Mouse (Mus musculus) bone marrow, adult 2 months (tissue): ENCODE measurements around the gene E130114P18Rik. TPM values are rescaled to one million over a fixed set of nuclear protein-coding genes. Genes with fewer than 3 reads are reported as not detected.

Source experiments
- H3K27ac ChIP-seq: fragments of 200-500 bp; 2 replicates; pipeline ENCODE4 v1.5.1; 2012; ENCODE audit warnings: low read depth, mild to moderate bottlenecking, control low read depth, inconsistent platforms, low read length; ENCODE audit not compliant: control insufficient read depth, poor library complexity, insufficient read depth
- H3K4me1 ChIP-seq: fragments of 200-500 bp; 2 replicates; pipeline ENCODE4 v1.6.1; 2011; ENCODE audit warnings: low read length; ENCODE audit not compliant: control insufficient read depth, insufficient read depth
- H3K4me3 ChIP-seq: fragments of 200-500 bp; replicated peaks from 2 replicates; pipeline ENCODE3; 2011; ENCODE audit warnings: mild to moderate bottlenecking, low read depth, low read length, control low read depth; ENCODE audit not compliant: control insufficient read depth
- CTCF ChIP-seq: fragments of 200-500 bp; IDR thresholded peaks from 2 replicates; pipeline ENCODE4 v1.5.1; 2011; ENCODE audit warnings: low read length, control low read depth; ENCODE audit not compliant: control insufficient read depth, insufficient read depth
- POLR2A ChIP-seq: fragments of 200-500 bp; IDR thresholded peaks from 2 replicates; pipeline ENCODE4 v1.6.1; 2011; ENCODE audit warnings: low read depth, mild to moderate bottlenecking, control low read depth, low read length, borderline replicate concordance; ENCODE audit not compliant: control insufficient read depth
- WGBS: fragments of 180-500 bp; shearing (Covaris S2); methylation state at CpG from one replicate; pipeline ENCODE4 v1.1.7; 2018; 5-methylcytosine and 5-hydroxymethylcytosine counted together
- polyA plus RNA-seq: library from polyadenylated mRNA; stranded (reverse); fragments of >200 nt; gene quantifications from 2 replicates; pipeline ENCODE4 v1.2.4, GENCODE M21; 2011; ENCODE audit warnings: low replicate concordance; ENCODE audit not compliant: missing spikeins, insufficient read depth, insufficient read length

Gene E130114P18Rik
- polyA plus RNA-seq: not detected in 2 replicates

DNA sequence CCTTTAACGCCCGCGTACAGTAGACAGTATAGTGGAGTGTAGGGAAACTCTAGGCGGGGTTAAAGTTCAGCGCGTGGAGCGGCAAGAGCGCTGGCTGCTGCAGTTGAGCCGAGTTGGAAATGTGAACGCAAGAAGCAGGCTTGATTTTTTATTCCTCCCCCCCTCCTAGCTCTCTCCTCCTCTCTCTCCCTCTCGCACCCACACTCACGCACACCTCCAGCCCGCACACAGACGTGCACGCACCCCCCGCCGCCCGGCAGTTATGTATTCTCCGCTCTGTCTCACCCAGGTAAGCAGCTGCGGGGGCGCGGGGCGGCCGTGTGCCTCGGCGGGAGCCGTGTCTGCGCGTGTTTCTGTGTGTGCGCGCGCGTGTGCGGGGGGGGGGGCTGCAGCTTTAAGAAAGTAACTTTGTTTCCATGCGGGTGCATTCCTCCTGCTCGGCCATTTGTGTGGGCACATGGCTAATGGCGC, at the start of gene E130114P18Rik:
Gene E130114P18Rik, minus strand, starts transcription at position 373 of the 471 bp plus-strand sequence.
- H3K27ac ChIP-seq: peak within 1 kb of the TSS; percentile 78; the same call in 1 of the 2 replicates

DNA sequence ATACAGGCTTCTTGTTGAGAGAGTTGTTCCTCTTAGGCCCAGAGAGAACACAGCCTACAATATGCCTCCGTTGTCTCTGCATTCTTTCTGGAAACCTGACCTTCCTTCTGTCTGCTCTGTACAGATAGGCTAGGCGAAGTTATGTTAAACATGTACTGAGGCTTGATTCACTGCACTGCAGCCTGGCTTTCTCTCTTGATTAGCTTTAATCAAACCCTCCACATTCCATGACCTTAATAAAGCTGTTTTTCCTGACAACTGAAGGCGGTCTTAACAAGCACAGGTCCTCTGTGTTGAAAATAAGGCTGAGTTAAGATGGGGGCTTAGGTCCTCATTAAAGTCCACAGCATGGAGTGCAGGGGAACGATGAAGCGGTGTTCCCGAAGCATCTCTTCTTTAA, 49.2 kb upstream of the E130114P18Rik start:
- H3K27ac ChIP-seq: no peak overlapping the region
- TF ChIP-seq POLR2A (no peak), CTCF (no peak)
- H3K4me3 ChIP-seq: no peak overlapping the region
- H3K4me1 ChIP-seq: no peaks in the 10 kb centered on the region; the same call in 1 of the 2 replicates
- WGBS: 78% methylated on average over 6 of the region's 6 CpGs

More for the DNA sequence above, at the start of gene E130114P18Rik:
- TF ChIP-seq POLR2A: 0 out of 2 replicates have a peak, but pooled peaks have one; percentile 22
- TF ChIP-seq CTCF: no peak
- Histone ChIP-seq H3K4me3 (peak within 1 kb of the TSS; percentile 81), H3K4me1 (no peaks in the 10 kb centered on the region; the same call in none of the 2 replicates)
- WGBS: under 1% methylated on average over 37 of the region's 37 CpGs

DNA sequence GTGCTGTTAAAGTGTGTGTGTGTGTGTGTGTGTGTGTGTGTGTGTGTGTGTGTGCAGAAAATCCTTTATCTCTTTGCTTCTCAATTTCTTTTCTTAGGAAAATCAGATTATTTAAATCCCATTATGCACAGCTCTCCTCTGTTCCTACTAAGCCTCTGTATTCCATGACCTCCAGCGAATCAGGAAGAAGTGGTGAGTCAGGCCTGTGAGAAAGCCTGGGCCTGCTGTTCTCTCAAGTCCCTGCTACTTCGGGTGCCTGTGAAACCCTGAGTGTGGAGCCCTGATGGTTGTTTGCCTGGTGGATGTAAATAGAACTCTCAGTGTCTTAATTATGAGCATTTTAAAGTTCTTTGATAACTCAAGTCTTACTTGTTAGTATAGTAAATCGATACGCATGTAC, 48.0 kb upstream of the E130114P18Rik start:
- 91% methylated on average over 4 of the region's 4 CpGs for WGBS
- TF ChIP-seq CTCF (no peak), POLR2A (no peak)

DNA sequence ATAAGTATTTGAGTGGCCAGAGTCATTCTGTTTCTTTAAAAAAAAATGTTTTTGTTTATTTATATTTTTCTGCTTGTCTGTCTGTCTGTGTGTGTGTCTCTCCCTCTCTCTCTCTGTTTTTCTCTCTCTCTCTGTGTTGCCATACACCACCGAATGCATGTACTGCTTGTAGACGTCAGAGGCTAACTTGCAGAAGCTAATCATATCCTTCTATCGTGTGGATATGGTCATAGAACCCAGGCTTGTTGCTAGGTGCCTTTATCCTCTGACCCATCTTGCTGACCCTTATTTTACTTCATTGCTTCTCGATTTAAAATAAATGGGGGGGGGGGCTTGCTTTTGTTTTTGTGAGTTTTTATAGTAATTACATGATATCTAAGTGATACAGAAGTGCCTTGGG, 47.6 kb upstream of the E130114P18Rik start:
- no peak overlapping the region for H3K27ac ChIP-seq
- TF ChIP-seq POLR2A (no peak), CTCF (no peak)
- no peak overlapping the region for H3K4me3 ChIP-seq
- 79% methylated on average over 4 of the region's 4 CpGs for WGBS
- H3K4me1 ChIP-seq: no peaks in the 10 kb centered on the region; the same call in 1 of the 2 replicates

More for the DNA sequence above, 48.0 kb upstream of the E130114P18Rik start:
- Histone ChIP-seq H3K4me1 (no peaks in the 10 kb centered on the region; the same call in 1 of the 2 replicates), H3K4me3 (no peak overlapping the region), H3K27ac (no peak overlapping the region)

DNA sequence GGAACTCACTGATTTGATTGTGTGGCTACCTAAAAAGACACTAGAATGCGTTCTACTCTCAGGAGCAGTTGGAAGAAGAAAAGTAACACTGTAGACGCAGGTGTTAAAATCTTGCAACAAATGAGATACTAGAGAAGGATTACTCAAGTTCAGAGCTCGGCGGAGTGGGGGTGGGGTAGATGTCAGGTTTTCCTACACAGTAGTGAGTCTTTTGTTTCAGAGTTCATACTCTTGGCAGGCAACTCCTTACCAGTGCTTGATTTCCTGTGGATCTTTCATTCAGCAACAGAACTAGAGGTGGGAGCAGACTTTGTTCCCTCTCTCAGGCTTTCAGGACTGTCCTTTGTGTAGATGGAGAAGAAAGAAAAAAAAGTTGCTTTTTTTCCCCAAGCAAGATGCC, 46.6 kb upstream of the E130114P18Rik start:
- H3K4me1 ChIP-seq: no peaks in the 10 kb centered on the region
- no peak for TF ChIP-seq POLR2A
- TF ChIP-seq CTCF: no peak
- no peak overlapping the region for H3K4me3 ChIP-seq
- no peak overlapping the region for H3K27ac ChIP-seq
- 73% methylated on average over 4 of the region's 4 CpGs for WGBS

DNA sequence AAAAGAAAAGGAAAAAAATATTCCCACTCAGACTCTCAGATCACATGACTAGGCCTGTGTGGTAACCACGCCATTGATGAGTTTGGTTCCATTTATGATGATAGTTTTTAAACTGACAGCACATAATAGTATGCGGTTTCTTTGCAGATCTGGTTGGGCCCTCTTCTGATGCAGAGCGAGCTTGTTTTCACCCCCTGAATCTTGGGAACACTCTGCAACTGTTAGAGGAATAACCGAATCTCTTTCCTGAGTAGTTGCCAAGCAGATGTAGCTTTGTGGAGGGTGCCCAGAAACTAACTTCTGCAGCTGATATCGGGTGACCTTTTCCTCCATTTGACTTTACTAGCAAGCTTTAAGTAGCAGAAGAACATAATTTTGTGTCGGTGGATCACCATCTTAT, 45.6 kb upstream of the E130114P18Rik start:
- no peaks in the 10 kb centered on the region for H3K4me1 ChIP-seq
- no peak for TF ChIP-seq POLR2A
- no peak for TF ChIP-seq CTCF
- H3K27ac ChIP-seq: no peak overlapping the region
- no peak overlapping the region for H3K4me3 ChIP-seq
- 84% methylated on average over 6 of the region's 6 CpGs for WGBS

DNA sequence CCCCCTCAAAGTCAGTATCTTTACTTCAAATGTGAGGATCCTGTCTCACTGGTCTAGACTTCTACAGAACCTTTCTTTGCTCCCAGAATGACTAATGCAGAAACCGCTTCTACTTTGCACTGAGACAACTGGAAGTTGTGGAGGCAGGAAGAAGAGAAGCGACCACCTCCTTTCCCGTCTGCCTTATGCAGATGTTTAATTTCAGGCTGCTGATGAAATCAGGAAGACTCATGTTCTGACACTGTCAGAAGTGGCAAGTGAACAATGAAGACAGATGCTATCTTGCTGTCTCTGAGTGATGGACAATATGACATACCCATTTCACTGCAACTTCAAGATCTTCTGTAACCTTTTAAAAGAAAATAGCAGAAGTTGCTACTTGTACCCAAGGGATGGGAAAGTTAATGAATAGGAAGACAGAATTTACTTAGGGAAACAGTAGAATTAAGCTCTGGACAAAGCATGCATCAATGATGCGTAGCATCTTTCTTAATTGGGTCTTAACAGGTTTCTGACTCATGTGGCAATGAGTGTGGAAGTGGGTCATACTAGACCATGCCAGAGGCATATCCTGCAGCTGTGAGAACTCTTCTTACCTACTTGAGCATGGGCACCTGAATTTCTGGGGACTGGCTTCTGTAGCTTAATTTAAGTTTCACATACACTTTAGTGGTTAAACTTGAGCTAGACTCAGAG, 43.8 kb upstream of the E130114P18Rik start:
- Histone ChIP-seq H3K4me3 (no peak overlapping the region), H3K27ac (no peak overlapping the region), H3K4me1 (no peaks in the 10 kb centered on the region)
- WGBS: 50% methylated on average over 4 of the region's 4 CpGs
- TF ChIP-seq CTCF (no peak), POLR2A (no peak)

DNA sequence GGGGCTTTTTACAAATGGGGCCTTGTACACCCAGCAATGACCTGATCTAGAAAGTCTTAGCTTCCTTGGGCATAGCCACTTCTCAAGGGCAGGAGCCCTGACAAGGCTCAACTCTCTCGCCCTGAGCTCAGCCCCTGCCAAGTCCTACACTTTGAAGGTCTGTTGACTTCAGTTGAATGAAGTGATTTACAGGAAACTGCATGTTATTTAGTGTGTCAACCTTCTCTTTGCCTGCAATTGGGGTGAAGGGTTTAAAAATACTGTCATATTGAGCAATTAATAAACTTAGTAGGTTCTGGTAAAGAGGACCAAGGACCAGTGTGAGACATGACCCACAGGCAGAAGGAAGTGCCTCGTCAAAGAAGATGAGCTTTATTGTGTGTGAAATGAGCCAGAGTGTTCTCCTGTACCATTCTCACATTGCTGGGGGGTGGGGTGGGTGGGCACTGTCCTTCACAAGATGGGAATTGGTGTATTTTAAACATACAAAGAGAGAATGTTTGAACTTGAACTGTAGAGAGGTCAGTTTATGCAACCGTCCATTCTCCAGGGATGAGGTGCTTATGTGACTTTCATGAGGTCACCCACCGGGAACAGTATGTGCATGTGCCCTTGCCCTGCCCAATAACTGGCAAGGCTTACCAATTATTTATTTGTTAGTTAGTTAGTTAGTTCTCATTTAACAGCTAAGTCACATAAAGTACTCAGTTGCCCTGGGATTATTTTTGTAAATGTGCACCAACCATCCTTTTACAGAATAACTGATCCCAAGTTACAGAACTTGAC, 42.8 kb upstream of the E130114P18Rik start:
- TF ChIP-seq POLR2A (no peak), CTCF (no peak)
- H3K27ac ChIP-seq: no peak overlapping the region
- 75% methylated on average over 4 of the region's 4 CpGs for WGBS

More for the DNA sequence above, 42.8 kb upstream of the E130114P18Rik start:
- H3K4me3 ChIP-seq: no peak overlapping the region
- no peaks in the 10 kb centered on the region for H3K4me1 ChIP-seq
